Comparison of ENCODE assay signal across 8 mouse cellular contexts in genomic region chr9:21238004-21238732, GRCm38 (mm10). TPM values are rescaled to one million over a fixed set of nuclear protein-coding genes. Genes with fewer than 3 reads are reported as not detected.
DNase-seq lines count a peak whose midpoint lies in the region; ATAC-seq and TF ChIP-seq lines count a peak whose summit lies in the region.

No protein-coding gene starts in this region.

- DNase-seq in heart, adult 2 months, result peak; percentile 42 to 52
- DNase-seq in heart, adult 8-10 months (ENCODE audit: low spot score), result no peak
- DNase-seq in adipocyte (ENCODE audit: low spot score), result peak; percentile 72
- DNase-seq in forelimb bud, embryonic 11.5 days (ENCODE audit: low read depth, low spot score), result peak; percentile 58
- no peak for DNase-seq in midbrain, postnatal 0 days (ENCODE audit: low spot score)
- no peak for DNase-seq in left cerebral cortex, adult 11 months (ENCODE audit: low spot score)
- DNase-seq in adrenal gland, postnatal 25 days, result no peak

- ATAC-seq in kidney, embryonic 15.5 days (replicated peaks; ENCODE audit: low FRiP score), result peak; percentile 3; the same call in 1 of the 2 replicates
- ATAC-seq in midbrain, postnatal 0 days (ENCODE audit: low FRiP score), result peak; percentile 44

- under 1% methylated on average over 31 of the region's 31 CpGs for WGBS in heart, adult 2 months
- WGBS in kidney, embryonic 15.5 days, result under 1% methylated on average over 31 of the region's 31 CpGs
- WGBS in midbrain, postnatal 0 days, result 3% methylated on average over 21 of the region's 31 CpGs

- no peaks in the 10 kb centered on the region for H3K27me3 ChIP-seq in heart, adult 2 months (ENCODE audit: control insufficient read depth, insufficient read depth, low read length)
- peaks cover 14% of the 10 kb centered on the region for H3K27me3 ChIP-seq in kidney, embryonic 15.5 days
- peaks cover 5% of the 10 kb centered on the region for H3K27me3 ChIP-seq in midbrain, postnatal 0 days (ENCODE audit: insufficient read depth, low read length)

- intact Hi-C loops in heart, adult 2 months (cut with DNase I), result loop anchor here (2.0 kb wide), 2 partner anchors 27 to 51 kb away; partner anchors contain the start of gene Atg4d

- peak overlapping the region; percentile 73 for H3K4me2 ChIP-seq in kidney, embryonic 15.5 days
- H3K4me2 ChIP-seq in midbrain, postnatal 0 days (ENCODE audit: low read depth, low read length, poor library complexity, severe bottlenecking), result peak overlapping the region; percentile 68

- H3K27ac ChIP-seq in heart, adult 2 months, result peak overlapping the region; percentile 96
- H3K27ac ChIP-seq in kidney, embryonic 15.5 days, result peak overlapping the region; percentile 97
- peak overlapping the region; percentile 82 for H3K27ac ChIP-seq in midbrain, postnatal 0 days (ENCODE audit: low read depth, low read length)

- TF ChIP-seq POLR2A in heart, adult 2 months (IDR thresholded peaks at IDR 0.05; ENCODE audit: insufficient read depth, low read depth, low read length), result no peak

- peak overlapping the region; percentile 64 for H3K4me3 ChIP-seq in heart, adult 2 months
- peak overlapping the region; percentile 92 for H3K4me3 ChIP-seq in kidney, embryonic 15.5 days (replicated peaks)
- peak overlapping the region; percentile 78 for H3K4me3 ChIP-seq in midbrain, postnatal 0 days (ENCODE audit: low read depth, low read length)

- TF ChIP-seq EP300 in heart, adult 2 months (IDR thresholded peaks at IDR 0.05; ENCODE audit: insufficient read depth, low read depth, low read length), result 0 out of 2 replicates have a peak, but pooled peaks have one; percentile 45

- H3K79me2 ChIP-seq in heart, adult 2 months (replicated peaks; ENCODE audit: control insufficient read depth, insufficient read depth, low read length), result peaks cover 3% of the 10 kb centered on the region

- H3K9me3 ChIP-seq in kidney, embryonic 15.5 days (replicated peaks), result no peaks in the 10 kb centered on the region
- no peaks in the 10 kb centered on the region for H3K9me3 ChIP-seq in midbrain, postnatal 0 days (ENCODE audit: low read length)

- peaks cover 2% of the 10 kb centered on the region; the same call in 1 of the 2 replicates for H3K36me3 ChIP-seq in heart, adult 2 months (ENCODE audit: control insufficient read depth, insufficient read depth, low read length)
- H3K36me3 ChIP-seq in kidney, embryonic 15.5 days, result peaks cover 30% of the 10 kb centered on the region
- peaks cover 13% of the 10 kb centered on the region for H3K36me3 ChIP-seq in midbrain, postnatal 0 days (ENCODE audit: insufficient read depth, low read length)

- H3K9ac ChIP-seq in heart, adult 2 months (ENCODE audit: low read depth, low read length), result peak overlapping the region; percentile 96
- H3K9ac ChIP-seq in kidney, embryonic 15.5 days, result peak overlapping the region; percentile 97
- peak overlapping the region; percentile 86 for H3K9ac ChIP-seq in midbrain, postnatal 0 days (replicated peaks; ENCODE audit: low read length, poor library complexity, severe bottlenecking)

- TF ChIP-seq CTCF in heart, adult 2 months (IDR thresholded peaks at IDR 0.05), result no peak
- TF ChIP-seq CTCF in midbrain, postnatal 0 days (IDR thresholded peaks at IDR 0.05), result no peak

- H3K4me1 ChIP-seq in heart, adult 2 months (ENCODE audit: control insufficient read depth, insufficient read depth, low read length), result peaks cover 12% of the 10 kb centered on the region
- H3K4me1 ChIP-seq in kidney, embryonic 15.5 days, result peaks cover 38% of the 10 kb centered on the region
- H3K4me1 ChIP-seq in midbrain, postnatal 0 days (ENCODE audit: insufficient read depth, low read length), result peaks cover 6% of the 10 kb centered on the region

RNA-seq across cellular contexts. Expression of gene Keap1, which starts 1.0 kb away (rescaled TPM):
- total RNA-seq in heart, adult 2 months (2021), result 10 to 100 TPM; 37.6 to 47.2 TPM
- polyA plus RNA-seq in heart, adult 2 months (2012; rRNA removed), result 40.4 and 46.0 TPM in 2 replicates
- total RNA-seq in heart, adult 8-10 months (2022), result 10 to 100 TPM; 43.6 to 52.1 (median 45.5) TPM
- 55.1 and 64.2 TPM in 2 replicates for polyA plus RNA-seq in kidney, embryonic 15.5 days (2015; fragmentation: Nextera tagmentation; extraction: Ambion mirVana)
- total RNA-seq in midbrain, postnatal 0 days (2014; rRNA removed), result 72.5 and 89.7 TPM in 2 replicates
- 60.6 and 67.7 TPM in 2 replicates for polyA plus RNA-seq in midbrain, postnatal 0 days (2015; fragmentation: Nextera tagmentation; extraction: Ambion mirVana)
- total RNA-seq in adrenal gland, postnatal 25 days (2021), result 50.8 and 51.5 TPM in 2 replicates

RNA-seq across cellular contexts. Expression of gene S1pr5, which starts 10.1 kb away (rescaled TPM):
- 1 to 10 TPM; 1.2 to 1.3 TPM for total RNA-seq in heart, adult 2 months (2021)
- polyA plus RNA-seq in heart, adult 2 months (2012; rRNA removed), result 0.73 and 1.5 TPM in 2 replicates
- 1 to 10 TPM; 1.6 to 1.9 (median 1.8) TPM for total RNA-seq in heart, adult 8-10 months (2022)
- 0.19 TPM in 1 of 2 replicates, not detected in the other for polyA plus RNA-seq in kidney, embryonic 15.5 days (2015; fragmentation: Nextera tagmentation; extraction: Ambion mirVana)
- 4.2 and 5.2 TPM in 2 replicates for total RNA-seq in midbrain, postnatal 0 days (2014; rRNA removed)
- polyA plus RNA-seq in midbrain, postnatal 0 days (2015; fragmentation: Nextera tagmentation; extraction: Ambion mirVana), result 2.7 and 2.9 TPM in 2 replicates
- total RNA-seq in adrenal gland, postnatal 25 days (2021), result 0.88 and 1.3 TPM in 2 replicates

RNA-seq across cellular contexts. Expression of gene Atg4d, which starts 26.9 kb away (rescaled TPM):
- 100 to 1,000 TPM in 1 of 2 experiments, 10 to 100 TPM in 1; 88.7 to 100 TPM for total RNA-seq in heart, adult 2 months (2021)
- polyA plus RNA-seq in heart, adult 2 months (2012; rRNA removed), result 60.8 and 72.6 TPM in 2 replicates
- 100 to 1,000 TPM in 1 of 4 experiments, 10 to 100 TPM in 3; 87.0 to 105 (median 93.5) TPM for total RNA-seq in heart, adult 8-10 months (2022)
- polyA plus RNA-seq in kidney, embryonic 15.5 days (2015; fragmentation: Nextera tagmentation; extraction: Ambion mirVana), result 42.7 and 49.5 TPM in 2 replicates
- 20.3 and 26.6 TPM in 2 replicates for total RNA-seq in midbrain, postnatal 0 days (2014; rRNA removed)
- 26.3 and 32.6 TPM in 2 replicates for polyA plus RNA-seq in midbrain, postnatal 0 days (2015; fragmentation: Nextera tagmentation; extraction: Ambion mirVana)
- total RNA-seq in adrenal gland, postnatal 25 days (2021), result 37.5 and 42.2 TPM in 2 replicates

RNA-seq across cellular contexts. Expression of gene Kri1, which starts 49.6 kb away (rescaled TPM):
- total RNA-seq in heart, adult 2 months (2021), result 10 to 100 TPM; 16.3 to 16.8 TPM
- 10.5 and 12.8 TPM in 2 replicates for polyA plus RNA-seq in heart, adult 2 months (2012; rRNA removed)
- 10 to 100 TPM; 16.2 to 18.3 (median 17.3) TPM for total RNA-seq in heart, adult 8-10 months (2022)
- polyA plus RNA-seq in kidney, embryonic 15.5 days (2015; fragmentation: Nextera tagmentation; extraction: Ambion mirVana), result 13.8 and 19.8 TPM in 2 replicates
- 21.9 and 25.9 TPM in 2 replicates for total RNA-seq in midbrain, postnatal 0 days (2014; rRNA removed)
- polyA plus RNA-seq in midbrain, postnatal 0 days (2015; fragmentation: Nextera tagmentation; extraction: Ambion mirVana), result 11.7 and 13.0 TPM in 2 replicates
- total RNA-seq in adrenal gland, postnatal 25 days (2021), result 34.7 and 48.1 TPM in 2 replicates

RNA-seq across cellular contexts. Expression of gene Cdkn2d, which starts 53.0 kb away (rescaled TPM):
- total RNA-seq in heart, adult 2 months (2021), result 10 to 100 TPM; 11.3 to 15.0 TPM
- 25.0 and 32.9 TPM in 2 replicates for polyA plus RNA-seq in heart, adult 2 months (2012; rRNA removed)
- total RNA-seq in heart, adult 8-10 months (2022), result 10 to 100 TPM; 15.1 to 17.7 (median 16.7) TPM
- polyA plus RNA-seq in kidney, embryonic 15.5 days (2015; fragmentation: Nextera tagmentation; extraction: Ambion mirVana), result 51.2 and 51.5 TPM in 2 replicates
- 93.4 and 126 TPM in 2 replicates for total RNA-seq in midbrain, postnatal 0 days (2014; rRNA removed)
- polyA plus RNA-seq in midbrain, postnatal 0 days (2015; fragmentation: Nextera tagmentation; extraction: Ambion mirVana), result 141 and 146 TPM in 2 replicates
- total RNA-seq in adrenal gland, postnatal 25 days (2021), result 13.5 and 19.9 TPM in 2 replicates

Comparison
In these comparisons a context has a peak if more than half of its experiments do, and no peak if none do; other contexts are left out.
1. DNase-seq: peak in heart, adult 2 months (2 of 2), adipocyte (single experiment) and forelimb bud, embryonic 11.5 days (single experiment); none in heart, adult 8-10 months (single experiment), midbrain, postnatal 0 days (single experiment), left cerebral cortex, adult 11 months (single experiment) and adrenal gland, postnatal 25 days (single experiment).
2. Peak in every context shown above with its lines, with median percentiles within 50 percentile points of each other: H3K27ac ChIP-seq, H3K4me3 ChIP-seq and H3K9ac ChIP-seq.